Comparison of ENCODE assay signal across 8 mouse cellular contexts in genomic region chr12:31498936-31499313, GRCm38 (mm10). TPM values are rescaled to one million over a fixed set of nuclear protein-coding genes. Genes with fewer than 3 reads are reported as not detected.
DNase-seq lines count a peak whose midpoint lies in the region; ATAC-seq and TF ChIP-seq lines count a peak whose summit lies in the region.

No protein-coding gene starts in this region.

- peaks cover 11% of the 10 kb centered on the region for H3K4me1 ChIP-seq in embryonic facial prominence, embryonic 12.5 days
- H3K4me1 ChIP-seq in intestine, postnatal 0 days (replicated peaks; ENCODE audit: control insufficient read depth, insufficient read depth, low read length), result no peaks in the 10 kb centered on the region
- 0 out of 2 replicates have a peak, but pooled peaks cover 3% of the 10 kb centered on the region for H3K4me1 ChIP-seq in midbrain, postnatal 0 days (ENCODE audit: insufficient read depth, low read length)

- peak overlapping the region; percentile 99 for H3K27ac ChIP-seq in left cerebral cortex, adult 2 months
- H3K27ac ChIP-seq in embryonic facial prominence, embryonic 12.5 days, result peak overlapping the region; percentile 86
- H3K27ac ChIP-seq in intestine, postnatal 0 days (ENCODE audit: low read depth, low read length), result peak overlapping the region; percentile 84
- H3K27ac ChIP-seq in midbrain, postnatal 0 days (ENCODE audit: low read depth, low read length), result peak overlapping the region; percentile 93

- H3K4me3 ChIP-seq in left cerebral cortex, adult 2 months, result peak overlapping the region; percentile 81
- H3K4me3 ChIP-seq in embryonic facial prominence, embryonic 12.5 days, result peak overlapping the region; percentile 86
- peak overlapping the region; percentile 99 for H3K4me3 ChIP-seq in intestine, postnatal 0 days (ENCODE audit: low read depth, low read length)
- H3K4me3 ChIP-seq in midbrain, postnatal 0 days (ENCODE audit: low read depth, low read length), result peak overlapping the region; percentile 95

- peak overlapping the region; percentile 81 for H3K4me2 ChIP-seq in embryonic facial prominence, embryonic 12.5 days (replicated peaks)
- H3K4me2 ChIP-seq in intestine, postnatal 0 days (replicated peaks; ENCODE audit: low read depth), result peak overlapping the region; percentile 87
- peak overlapping the region; percentile 83 for H3K4me2 ChIP-seq in midbrain, postnatal 0 days (ENCODE audit: low read depth, low read length, poor library complexity, severe bottlenecking)

- H3K9ac ChIP-seq in embryonic facial prominence, embryonic 12.5 days, result peak overlapping the region; percentile 77
- peak overlapping the region; percentile 86 for H3K9ac ChIP-seq in intestine, postnatal 0 days (ENCODE audit: low read depth, low read length)
- peak overlapping the region; percentile 84 for H3K9ac ChIP-seq in midbrain, postnatal 0 days (replicated peaks; ENCODE audit: low read length, poor library complexity, severe bottlenecking)

- under 1% methylated on average over 25 of the region's 25 CpGs for WGBS in embryonic facial prominence, embryonic 12.5 days
- WGBS in intestine, postnatal 0 days, result under 1% methylated on average over 25 of the region's 25 CpGs
- 2% methylated on average over 25 of the region's 25 CpGs for WGBS in midbrain, postnatal 0 days

- ATAC-seq in embryonic facial prominence, embryonic 12.5 days (ENCODE audit: insufficient number of reproducible peaks, insufficient read depth, low FRiP score, low TSS enrichment), result no peak
- peak; percentile 7; the same call in 1 of the 2 replicates for ATAC-seq in intestine, postnatal 0 days
- ATAC-seq in midbrain, postnatal 0 days (ENCODE audit: low FRiP score), result peak; percentile 4; the same call in 1 of the 2 replicates

- TF ChIP-seq CTCF in left cerebral cortex, adult 2 months (IDR thresholded peaks at IDR 0.05), result no peak
- no peak for TF ChIP-seq CTCF in intestine, postnatal 0 days (IDR thresholded peaks at IDR 0.05; ENCODE audit: low read depth)
- TF ChIP-seq CTCF in midbrain, postnatal 0 days (IDR thresholded peaks at IDR 0.05), result no peak

- intact Hi-C loops in left cerebral cortex, adult 2 months (cut with DNase I), result no loop called here
- intact Hi-C loops in left cerebral cortex, postnatal 4 days (cut with DNase I), result no loop called here

- H3K36me3 ChIP-seq in embryonic facial prominence, embryonic 12.5 days, result peaks cover 6% of the 10 kb centered on the region
- H3K36me3 ChIP-seq in intestine, postnatal 0 days (ENCODE audit: control insufficient read depth, insufficient read depth), result peaks cover 6% of the 10 kb centered on the region
- no peaks in the 10 kb centered on the region; the same call in 1 of the 2 replicates for H3K36me3 ChIP-seq in midbrain, postnatal 0 days (ENCODE audit: insufficient read depth, low read length)

- no peak for DNase-seq in left cerebral cortex, adult 2 months (ENCODE audit: extremely low spot score in 1 of 2, low spot score in 2 of 2)
- DNase-seq in left cerebral cortex, postnatal 4 days, result no peak
- peak; percentile 26 for DNase-seq in midbrain, postnatal 0 days (ENCODE audit: low spot score)
- DNase-seq in ovary, postnatal 36 days (ENCODE audit: low spot score), result no peak
- no peak for DNase-seq in kidney, postnatal 25 days
- no peak for DNase-seq in kidney, postnatal 36 days

- no peaks in the 10 kb centered on the region for H3K27me3 ChIP-seq in embryonic facial prominence, embryonic 12.5 days
- H3K27me3 ChIP-seq in intestine, postnatal 0 days (replicated peaks; ENCODE audit: control insufficient read depth, insufficient read depth, low read length), result no peaks in the 10 kb centered on the region
- no peaks in the 10 kb centered on the region for H3K27me3 ChIP-seq in midbrain, postnatal 0 days (ENCODE audit: insufficient read depth, low read length)

- no peaks in the 10 kb centered on the region for H3K9me3 ChIP-seq in embryonic facial prominence, embryonic 12.5 days
- no peaks in the 10 kb centered on the region for H3K9me3 ChIP-seq in intestine, postnatal 0 days (ENCODE audit: control insufficient read depth)
- H3K9me3 ChIP-seq in midbrain, postnatal 0 days (ENCODE audit: low read length), result no peaks in the 10 kb centered on the region

RNA-seq across cellular contexts. Expression of gene Cbll1, which starts 0.5 kb away (rescaled TPM):
- 10 to 100 TPM; 22.2 to 24.1 TPM for total RNA-seq in left cerebral cortex, adult 2 months (2021)
- 10 to 100 TPM; 31.0 to 31.2 TPM for total RNA-seq in left cerebral cortex, postnatal 4 days (2021)
- 10.5 and 12.4 TPM in 2 replicates for polyA plus RNA-seq in embryonic facial prominence, embryonic 12.5 days (2016; fragmentation: Nextera tagmentation; extraction: Ambion mirVana)
- polyA plus RNA-seq in intestine, postnatal 0 days (2015; fragmentation: Nextera tagmentation; extraction: Ambion mirVana), result 9.6 TPM in 2 replicates
- total RNA-seq in midbrain, postnatal 0 days (2014; rRNA removed), result 19.5 and 25.2 TPM in 2 replicates
- 17.4 and 17.7 TPM in 2 replicates for polyA plus RNA-seq in midbrain, postnatal 0 days (2015; fragmentation: Nextera tagmentation; extraction: Ambion mirVana)
